Mouse (Mus musculus) liver, adult 2 months (tissue): Measurements from ENCODE around the gene Gm20695. TPM values are rescaled to one million over a fixed set of nuclear protein-coding genes. Genes with fewer than 3 reads are reported as not detected.

ENCODE experiments used
- DNase-seq: peaks from one replicate; pipeline ENCODE4 v3.0.0-alpha.2; 2011; ENCODE audit warnings: low read depth, low spot score; ENCODE audit errors: extremely low read depth
- H3K27ac ChIP-seq: fragments of 200-500 bp; replicated peaks from 2 replicates; pipeline ENCODE4 v1.5.1; 2012; ENCODE audit warnings: low read depth, mild to moderate bottlenecking, control low read depth, inconsistent platforms, low read length; ENCODE audit not compliant: insufficient read depth
- H3K27me3 ChIP-seq: fragments of 200-500 bp; 2 replicates; pipeline ENCODE4 v1.6.1; 2012; ENCODE audit warnings: mild to moderate bottlenecking, moderate library complexity, low read length, inconsistent platforms; ENCODE audit not compliant: control insufficient read depth, insufficient read depth
- H3K36me3 ChIP-seq: fragments of 200-500 bp; 2 replicates; pipeline ENCODE4 v1.6.1; 2012; ENCODE audit warnings: low read length, inconsistent platforms; ENCODE audit not compliant: control insufficient read depth, insufficient read depth
- H3K4me1 ChIP-seq: fragments of 200-500 bp; 2 replicates; pipeline ENCODE4 v1.6.1; 2011; ENCODE audit warnings: low read length; ENCODE audit not compliant: control insufficient read depth, insufficient read depth
- H3K4me3 ChIP-seq: fragments of 200-500 bp; 2 replicates; pipeline ENCODE4 v1.5.1; 2011; ENCODE audit warnings: low read depth, mild to moderate bottlenecking, control low read depth, low read length, moderate library complexity; ENCODE audit not compliant: insufficient read depth
- H3K79me2 ChIP-seq: fragments of 200-500 bp; 2 replicates; pipeline ENCODE4 v1.6.1; 2012; ENCODE audit warnings: inconsistent platforms, mild to moderate bottlenecking, low read length, moderate library complexity; ENCODE audit not compliant: control insufficient read depth, insufficient read depth
- H3K9ac ChIP-seq: fragments of 200-500 bp; 2 replicates; pipeline ENCODE4 v1.6.1; 2012; ENCODE audit warnings: low read depth, mild to moderate bottlenecking, control low read depth, inconsistent platforms, low read length
- CTCF ChIP-seq: fragments of 200-500 bp; IDR thresholded peaks from 2 replicates; pipeline ENCODE4 v1.5.1; 2011; ENCODE audit warnings: low read depth, low read length, control low read depth
- POLR2A ChIP-seq: fragments of 200-500 bp; IDR thresholded peaks from 2 replicates; pipeline ENCODE4 v1.6.1; 2011; ENCODE audit warnings: low read length, control low read depth; ENCODE audit not compliant: insufficient read depth; ENCODE audit errors: extremely low read depth
- WGBS: fragments of 180-500 bp; shearing (Covaris S2); methylation state at CpG from one replicate; pipeline ENCODE4 v1.1.7; 2018; 5-methylcytosine and 5-hydroxymethylcytosine counted together
- polyA plus RNA-seq: library from polyadenylated mRNA; depleted of rRNA; stranded (reverse); fragments of >200 nt; gene quantifications from 2 replicates; pipeline ENCODE4 v1.2.3, GENCODE M21; 2012; rRNA removed
- total RNA-seq: library from RNA; depleted of rRNA; stranded (reverse); fragments of >200 nt; gene quantifications from 2 replicates; pipeline ENCODE4 v1.2.3, GENCODE M21; 2014; rRNA removed

The Gm20695 gene
- total and polyA plus RNA-seq, 2 experiments: 0.13 to 0.46 TPM

- TF ChIP-seq POLR2A: no peak
- TF ChIP-seq CTCF: no peak
- 79% methylated on average over 4 of the region's 4 CpGs for WGBS
- H3K4me1 ChIP-seq: peaks cover 4% of the 10 kb centered on the region; the same call in 1 of the 2 replicates
- H3K27ac ChIP-seq: no peak overlapping the region
- H3K27me3 ChIP-seq: no peaks in the 10 kb centered on the region
- no peak for DNase-seq
- no peak overlapping the region for H3K4me3 ChIP-seq
- peaks cover 15% of the 10 kb centered on the region; the same call in 1 of the 2 replicates for H3K36me3 ChIP-seq
- no peaks in the 10 kb centered on the region for H3K79me2 ChIP-seq
- H3K9ac ChIP-seq: no peak overlapping the region
Measured at GRCm38 (mm10) chr16:3934701-3935100, 50.3 kb downstream of the Gm20695 start.

- whole genome bisulfite sequencing: 94% methylated on average over 1 of the region's 1 CpGs
- no peak for DNase-seq
- Histone ChIP-seq H3K79me2 (no peaks in the 10 kb centered on the region), H3K4me1 (no peaks in the 10 kb centered on the region), H3K36me3 (no peaks in the 10 kb centered on the region), H3K9ac (no peak overlapping the region), H3K4me3 (no peak overlapping the region), H3K27ac (no peak overlapping the region), H3K27me3 (no peaks in the 10 kb centered on the region)
- no peak for TF ChIP-seq POLR2A
- no peak for TF ChIP-seq CTCF
Measured at GRCm38 (mm10) chr16:3951141-3951540, 66.7 kb downstream of the Gm20695 start.

GRCm38 (mm10) chr16:3956369-3956768 is 71.9 kb downstream of the Gm20695 start:
- no peak overlapping the region for H3K4me3 ChIP-seq
- H3K27ac ChIP-seq: no peak overlapping the region
- whole genome bisulfite sequencing: 75% methylated on average over 6 of the region's 6 CpGs
- no peaks in the 10 kb centered on the region for H3K79me2 ChIP-seq
- no peaks in the 10 kb centered on the region for H3K27me3 ChIP-seq
- no peak for TF ChIP-seq CTCF
- TF ChIP-seq POLR2A: no peak
- DNase-seq: peak; percentile 72
- H3K4me1 ChIP-seq: no peaks in the 10 kb centered on the region
- H3K36me3 ChIP-seq: no peaks in the 10 kb centered on the region
- H3K9ac ChIP-seq: no peak overlapping the region

DNA sequence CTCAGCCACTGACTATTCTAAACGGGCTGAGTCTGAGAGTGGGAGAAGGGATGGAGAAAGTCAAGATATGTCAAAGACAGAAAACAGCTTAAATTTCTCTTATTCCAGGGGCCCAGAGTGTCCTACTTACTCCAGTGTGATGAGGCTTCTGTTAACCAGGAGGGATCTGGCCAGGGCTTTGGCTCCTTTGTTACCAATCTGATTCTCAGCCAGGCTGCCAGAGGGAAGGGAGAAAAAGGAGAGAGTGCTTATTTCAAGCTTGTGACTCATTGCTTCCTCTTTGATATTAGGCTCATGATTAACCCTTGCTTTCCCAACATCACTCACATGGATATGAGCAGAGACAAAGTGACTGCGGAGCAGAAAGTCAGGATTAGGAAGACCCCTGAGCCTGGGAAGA is 74.8 kb downstream of the Gm20695 start:
- H3K27ac ChIP-seq: no peak overlapping the region
- no peaks in the 10 kb centered on the region for H3K79me2 ChIP-seq
- no peaks in the 10 kb centered on the region for H3K4me1 ChIP-seq
- H3K27me3 ChIP-seq: no peaks in the 10 kb centered on the region
- DNase-seq: no peak
- no peak overlapping the region for H3K9ac ChIP-seq
- WGBS: 74% methylated on average over 2 of the region's 2 CpGs
- no peak overlapping the region for H3K4me3 ChIP-seq
- no peak for TF ChIP-seq CTCF
- no peak for TF ChIP-seq POLR2A
- H3K36me3 ChIP-seq: no peaks in the 10 kb centered on the region

DNA sequence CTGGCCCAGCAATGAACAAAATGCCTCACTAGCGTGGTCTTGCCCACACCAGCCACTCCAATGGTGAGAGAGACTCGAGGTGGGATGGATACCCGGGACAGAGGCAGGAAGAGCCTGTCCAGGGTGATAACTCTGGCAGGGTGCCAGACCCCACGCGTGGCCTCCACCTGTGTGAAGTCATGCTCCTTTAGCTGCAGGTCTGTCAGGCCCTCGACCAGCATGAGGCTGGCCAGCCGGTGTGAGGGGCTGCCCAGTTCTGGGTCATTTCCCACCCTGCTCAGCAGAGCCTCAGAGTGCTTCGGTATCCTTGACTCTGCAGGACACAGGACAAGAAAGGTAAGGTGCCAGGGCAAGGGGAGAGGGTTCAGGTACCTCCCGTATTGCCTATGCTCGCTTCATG is 80.5 kb downstream of the Gm20695 start:
- no peak overlapping the region for H3K27ac ChIP-seq
- no peaks in the 10 kb centered on the region for H3K36me3 ChIP-seq
- DNase-seq: no peak
- 79% methylated on average over 10 of the region's 10 CpGs for WGBS
- TF ChIP-seq CTCF (no peak), POLR2A (no peak)
- no peaks in the 10 kb centered on the region for H3K27me3 ChIP-seq
- H3K9ac ChIP-seq: no peak overlapping the region
- no peaks in the 10 kb centered on the region for H3K4me1 ChIP-seq
- H3K4me3 ChIP-seq: no peak overlapping the region
- no peaks in the 10 kb centered on the region for H3K79me2 ChIP-seq

DNA sequence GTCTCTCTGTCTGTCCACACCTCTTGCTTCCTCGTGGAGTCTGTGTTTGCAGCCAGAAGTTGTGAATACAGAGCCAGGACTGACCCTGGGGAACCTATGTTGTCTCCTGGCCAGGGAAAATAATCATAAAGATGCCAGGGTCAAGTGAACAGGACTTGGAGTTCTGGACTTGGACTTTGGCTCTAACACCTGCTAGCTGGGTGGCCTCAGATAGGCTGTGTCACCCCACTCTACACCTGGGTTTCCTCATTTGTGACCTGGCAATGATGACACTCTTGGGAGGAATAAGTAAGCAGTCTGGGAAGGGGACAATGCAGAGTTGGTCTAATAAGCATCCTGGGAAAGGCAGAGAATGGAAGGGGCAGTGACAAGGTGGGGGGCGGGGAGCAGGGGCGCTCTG is 81.1 kb downstream of the Gm20695 start:
- Histone ChIP-seq H3K79me2 (no peaks in the 10 kb centered on the region), H3K36me3 (no peaks in the 10 kb centered on the region), H3K4me1 (no peaks in the 10 kb centered on the region), H3K27ac (no peak overlapping the region), H3K27me3 (no peaks in the 10 kb centered on the region), H3K4me3 (no peak overlapping the region), H3K9ac (no peak overlapping the region)
- DNase-seq: no peak
- TF ChIP-seq CTCF: no peak
- no peak for TF ChIP-seq POLR2A
- WGBS: 70% methylated on average over 3 of the region's 3 CpGs

Other genes starting within 250 kb of the Gm20695 start
- 0.20 and 0.46 TPM in 2 replicates for gene Mefv, start 166.6 kb upstream of the Gm20695 start, total RNA-seq
- gene Mefv, start 166.6 kb upstream of the Gm20695 start, polyA plus RNA-seq: 0.02 and 0.09 TPM in 2 replicates
- gene Zfp263, start 140.6 kb upstream of the Gm20695 start, total RNA-seq: 9.0 and 9.3 TPM in 2 replicates
- gene Zfp263, start 140.6 kb upstream of the Gm20695 start, polyA plus RNA-seq: 3.1 and 4.1 TPM in 2 replicates
- not detected in 2 replicates for gene Olfr15, start 53.8 kb upstream of the Gm20695 start, total RNA-seq
- not detected in 2 replicates for gene Olfr15, start 53.8 kb upstream of the Gm20695 start, polyA plus RNA-seq
- gene Zfp174, start 37.4 kb upstream of the Gm20695 start, total RNA-seq: 1.3 and 1.5 TPM in 2 replicates
- 0.71 and 0.73 TPM in 2 replicates for gene Zfp174, start 37.4 kb upstream of the Gm20695 start, polyA plus RNA-seq
- 32.0 and 43.4 TPM in 2 replicates for gene Naa60, start 12.3 kb upstream of the Gm20695 start, total RNA-seq
- gene Naa60, start 12.3 kb upstream of the Gm20695 start, polyA plus RNA-seq: 83.0 and 88.5 TPM in 2 replicates
- 8.5 and 10.1 TPM in 2 replicates for gene Zfp597, start 87 bp upstream of the Gm20695 start, total RNA-seq
- 1.6 and 2.1 TPM in 2 replicates for gene Zfp597, start 87 bp upstream of the Gm20695 start, polyA plus RNA-seq
- 0.40 and 0.46 TPM in 2 replicates for gene 1700037C18Rik, start 24.0 kb downstream of the Gm20695 start, total RNA-seq
- 1.4 and 1.5 TPM in 2 replicates for gene 1700037C18Rik, start 24.0 kb downstream of the Gm20695 start, polyA plus RNA-seq
- gene Cluap1, start 24.2 kb downstream of the Gm20695 start, total RNA-seq: 5.0 and 5.4 TPM in 2 replicates
- gene Cluap1, start 24.2 kb downstream of the Gm20695 start, polyA plus RNA-seq: 2.5 and 2.7 TPM in 2 replicates
- 0.18 and 0.20 TPM in 2 replicates for gene Nlrc3, start 92.0 kb downstream of the Gm20695 start, total RNA-seq
- 0.29 and 0.67 TPM in 2 replicates for gene Nlrc3, start 92.0 kb downstream of the Gm20695 start, polyA plus RNA-seq
- gene Slx4, start 119.1 kb downstream of the Gm20695 start, total RNA-seq: 2.6 and 3.4 TPM in 2 replicates
- gene Slx4, start 119.1 kb downstream of the Gm20695 start, polyA plus RNA-seq: 2.7 and 6.6 TPM in 2 replicates
- gene Dnase1, start 152.3 kb downstream of the Gm20695 start, total RNA-seq: 0.13 TPM in 1 of 2 replicates, not detected in the other
- gene Dnase1, start 152.3 kb downstream of the Gm20695 start, polyA plus RNA-seq: 0.16 and 0.24 TPM in 2 replicates
- 151 and 167 TPM in 2 replicates for gene Trap1, start 193.2 kb downstream of the Gm20695 start, total RNA-seq
- 161 and 179 TPM in 2 replicates for gene Trap1, start 193.2 kb downstream of the Gm20695 start, polyA plus RNA-seq